Mouse (Mus musculus) small intestine, adult 2 months (tissue): ENCODE measurements around the gene Tmem170b.

ENCODE experiments used
- CTCF ChIP-seq: fragments of 200-500 bp; IDR thresholded peaks from 2 replicates; pipeline ENCODE4 v1.5.1; 2012; ENCODE audit warnings: low read depth, mild to moderate bottlenecking, control low read depth, inconsistent platforms, low read length, moderate library complexity, mixed read lengths; ENCODE audit not compliant: insufficient replicate concordance, insufficient read length; ENCODE audit errors: extremely low read depth
- POLR2A ChIP-seq: fragments of 200-500 bp; IDR thresholded peaks from 2 replicates; pipeline ENCODE4 v1.6.1; 2012; ENCODE audit warnings: low read depth, mild to moderate bottlenecking, control low read depth, inconsistent platforms, low read length, moderate library complexity

GRCm38 (mm10) chr13:41670386-41671130 is 64.9 kb downstream of the Tmem170b start:
- TF ChIP-seq CTCF, result no peak
- no peak for TF ChIP-seq POLR2A
